Mouse (Mus musculus): ENCODE results near the gene Nudc. TPM values are rescaled to one million over a fixed set of nuclear protein-coding genes. Genes with fewer than 3 reads are reported as not detected.
A peak's percentile ranks its signal among the peaks of the same experiment; 100 is the strongest.

Nudc gene
- polyA plus RNA-seq, 1 experiment from 2014 or later: 287 TPM

DNA sequence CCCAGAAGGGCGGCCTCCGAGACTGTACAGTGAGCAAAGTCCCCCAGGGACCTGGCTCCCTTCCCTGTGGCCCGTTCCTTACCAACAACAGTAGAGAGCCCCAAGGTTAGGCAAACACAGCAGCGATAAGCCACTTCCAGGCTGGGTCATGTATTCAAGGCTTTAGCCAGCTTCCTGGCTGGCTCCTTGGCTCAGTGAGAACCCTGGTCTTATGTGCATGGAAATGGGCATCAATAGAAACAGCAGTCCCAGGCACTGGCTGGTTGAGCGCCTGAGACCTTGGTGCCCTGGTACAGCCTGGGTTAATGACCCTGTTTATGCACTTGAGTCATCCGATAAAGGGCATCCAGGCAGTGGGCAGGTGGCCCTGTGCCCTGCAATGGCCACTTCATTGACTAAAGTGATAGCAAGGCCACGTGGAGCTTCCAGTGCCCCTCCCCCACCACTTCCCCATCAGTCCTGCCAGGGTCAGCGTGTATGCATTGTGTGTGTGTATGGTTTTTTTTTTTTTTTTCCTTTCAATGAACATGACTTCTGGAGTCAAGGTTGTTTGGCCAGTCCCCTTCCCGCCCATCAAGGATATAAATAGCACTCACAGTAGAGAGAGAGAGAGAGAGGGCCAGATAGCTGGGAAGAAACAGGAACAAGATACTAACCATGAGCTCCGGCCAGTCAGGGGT is 7.1 kb upstream of the Nudc start, which contains the start of gene Nr0b2:
Gene Nr0b2, plus strand, starts transcription at position 609 of the 680 bp plus-strand sequence.
- H3K4me1 ChIP-seq (ENCODE audit: control insufficient read depth, insufficient read depth, low read length): no peaks in the 10 kb centered on the region
- 60% methylated on average over 10 of the region's 10 CpGs for WGBS

DNA sequence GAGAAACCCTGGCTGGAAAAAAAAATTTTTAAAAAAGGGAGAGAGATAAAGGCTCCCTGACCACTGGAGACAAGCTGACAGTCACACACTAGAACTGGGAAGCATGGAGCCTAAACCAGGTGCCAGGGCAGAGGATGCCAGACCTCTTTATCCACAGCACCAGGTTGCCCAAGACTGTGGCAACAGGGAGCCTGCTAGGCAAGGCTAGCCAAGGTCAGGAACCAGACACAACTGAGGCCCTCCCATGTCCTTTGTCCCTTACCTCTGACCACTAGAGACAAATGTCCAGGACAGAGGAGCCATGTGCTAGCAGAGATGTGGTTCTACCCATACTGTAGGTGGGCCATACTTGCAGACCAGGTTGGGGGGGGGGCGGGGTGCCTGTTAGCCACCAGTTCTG is 6.2 kb upstream of the Nudc start:
- H3K27ac ChIP-seq (ENCODE audit: low read depth, low read length): no peak overlapping the region
- H3K9ac ChIP-seq (ENCODE audit: low read depth, low read length): no peak overlapping the region
- 84% methylated on average over 1 of the region's 1 CpGs for WGBS
- ATAC-seq (ENCODE audit: low FRiP score, low TSS enrichment): no peak
- H3K4me3 ChIP-seq (ENCODE audit: low read length): no peak overlapping the region
- no peaks in the 10 kb centered on the region for H3K27me3 ChIP-seq (ENCODE audit: control insufficient read depth, insufficient read depth, low read length)
- H3K9me3 ChIP-seq (ENCODE audit: control insufficient read depth, low read length): no peaks in the 10 kb centered on the region
- H3K4me2 ChIP-seq (replicated peaks; ENCODE audit: low read depth, low read length): no peak overlapping the region
- no peaks in the 10 kb centered on the region for H3K4me1 ChIP-seq (ENCODE audit: control insufficient read depth, insufficient read depth, low read length)
- H3K36me3 ChIP-seq (ENCODE audit: control insufficient read depth, insufficient read depth, low read length): no peaks in the 10 kb centered on the region

More for the DNA sequence above, 7.1 kb upstream of the Nudc start, which contains the start of gene Nr0b2:
- no peak within 1 kb of the TSS for H3K27ac ChIP-seq (ENCODE audit: low read depth, low read length)
- no peaks in the 10 kb centered on the region for H3K36me3 ChIP-seq (ENCODE audit: control insufficient read depth, insufficient read depth, low read length)
- H3K27me3 ChIP-seq (ENCODE audit: control insufficient read depth, insufficient read depth, low read length): no peaks in the 10 kb centered on the region
- no peaks in the 10 kb centered on the region for H3K9me3 ChIP-seq (ENCODE audit: control insufficient read depth, low read length)
- no peak within 1 kb of the TSS for H3K4me2 ChIP-seq (replicated peaks; ENCODE audit: low read depth, low read length)
- H3K9ac ChIP-seq (ENCODE audit: low read depth, low read length): no peak within 1 kb of the TSS
- H3K4me3 ChIP-seq (ENCODE audit: low read length): no peak within 1 kb of the TSS
- no peak for ATAC-seq (ENCODE audit: low FRiP score, low TSS enrichment)

DNA sequence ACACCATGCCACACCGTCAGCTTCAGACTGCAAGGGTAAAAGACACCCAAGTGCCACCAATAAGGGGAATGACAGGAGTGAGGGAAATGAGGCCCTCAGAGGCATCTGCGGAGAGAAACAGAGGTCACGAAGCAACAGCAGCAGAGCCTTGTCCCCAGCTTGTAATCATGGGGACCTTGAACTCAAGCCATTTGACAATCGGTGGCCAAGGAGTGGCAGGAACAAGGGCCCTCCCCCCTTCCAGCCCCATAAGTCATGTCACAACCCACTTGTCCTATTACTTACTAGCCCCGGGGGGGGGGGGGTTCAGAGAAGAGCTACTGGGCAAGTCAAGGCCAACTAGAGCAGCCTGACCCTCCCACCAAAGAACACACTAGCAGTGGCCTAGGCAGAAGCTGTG is 9.1 kb downstream of the Nudc start:
- H3K27me3 ChIP-seq (ENCODE audit: control insufficient read depth, insufficient read depth, low read length): no peaks in the 10 kb centered on the region
- no peak overlapping the region for H3K27ac ChIP-seq (ENCODE audit: low read depth, low read length)
- no peak overlapping the region for H3K4me3 ChIP-seq (ENCODE audit: low read length)
- peaks cover 95% of the 10 kb centered on the region for H3K36me3 ChIP-seq (ENCODE audit: control insufficient read depth, insufficient read depth, low read length)
- ATAC-seq (ENCODE audit: low FRiP score, low TSS enrichment): 0 out of 2 replicates have a peak, but pooled peaks have one; percentile 13
- no peaks in the 10 kb centered on the region for H3K4me1 ChIP-seq (ENCODE audit: control insufficient read depth, insufficient read depth, low read length)
- 87% methylated on average over 5 of the region's 5 CpGs for WGBS
- no peak overlapping the region for H3K9ac ChIP-seq (ENCODE audit: low read depth, low read length)
- no peaks in the 10 kb centered on the region for H3K9me3 ChIP-seq (ENCODE audit: control insufficient read depth, low read length)
- no peak overlapping the region for H3K4me2 ChIP-seq (replicated peaks; ENCODE audit: low read depth, low read length)

DNA sequence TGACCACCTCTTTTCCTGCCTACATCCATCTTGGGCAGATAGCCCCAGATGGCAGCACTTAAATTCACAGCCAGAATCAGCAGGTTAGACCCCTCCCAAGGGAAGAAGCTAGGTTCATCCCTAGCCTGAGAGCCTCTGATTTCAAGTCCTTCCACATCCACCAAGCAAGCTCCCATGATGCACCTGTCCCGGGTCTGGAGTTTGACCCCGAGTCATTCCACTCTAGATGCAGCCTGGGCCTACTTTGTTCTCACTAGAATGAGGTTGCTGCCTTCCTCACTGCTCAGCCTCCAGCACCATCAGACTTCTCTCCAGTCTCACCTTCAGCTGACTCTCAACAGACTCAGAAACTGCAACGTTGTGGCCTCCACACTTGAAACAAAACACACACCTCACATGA is 9.7 kb downstream of the Nudc start:
- Histone ChIP-seq H3K9ac (ENCODE audit: low read depth, low read length) (no peak overlapping the region), H3K27me3 (ENCODE audit: control insufficient read depth, insufficient read depth, low read length) (no peaks in the 10 kb centered on the region), H3K4me3 (ENCODE audit: low read length) (no peak overlapping the region), H3K36me3 (ENCODE audit: control insufficient read depth, insufficient read depth, low read length) (peaks cover 95% of the 10 kb centered on the region), H3K4me1 (ENCODE audit: control insufficient read depth, insufficient read depth, low read length) (no peaks in the 10 kb centered on the region), H3K9me3 (ENCODE audit: control insufficient read depth, low read length) (no peaks in the 10 kb centered on the region), H3K4me2 (replicated peaks; ENCODE audit: low read depth, low read length) (no peak overlapping the region), H3K27ac (ENCODE audit: low read depth, low read length) (no peak overlapping the region)
- no peak for ATAC-seq (ENCODE audit: low FRiP score, low TSS enrichment)
- 88% methylated on average over 3 of the region's 3 CpGs for WGBS

DNA sequence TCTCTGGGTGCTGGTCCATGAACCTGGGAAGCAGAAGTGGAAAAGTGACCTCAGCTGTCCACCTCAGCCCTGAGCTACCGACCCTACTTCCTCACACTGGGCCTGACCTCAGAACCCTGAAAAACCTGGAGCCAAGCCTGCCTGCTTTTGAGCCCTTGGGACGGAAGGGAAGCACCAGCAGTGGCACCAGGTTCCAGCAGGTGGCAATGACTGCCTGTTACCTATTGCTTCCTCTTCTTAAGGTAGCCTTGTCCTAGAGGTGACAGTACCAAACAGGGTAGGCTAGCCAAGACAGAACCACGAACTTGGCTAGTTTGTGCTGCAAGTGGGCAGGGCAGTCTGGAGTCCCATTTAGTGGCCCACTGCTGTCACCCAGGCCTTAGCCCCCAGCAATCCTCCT is 13.0 kb downstream of the Nudc start:
- H3K9me3 ChIP-seq (ENCODE audit: control insufficient read depth, low read length): no peaks in the 10 kb centered on the region
- no peak overlapping the region for H3K4me2 ChIP-seq (replicated peaks; ENCODE audit: low read depth, low read length)
- no peaks in the 10 kb centered on the region for H3K27me3 ChIP-seq (ENCODE audit: control insufficient read depth, insufficient read depth, low read length)
- H3K4me3 ChIP-seq (ENCODE audit: low read length): no peak overlapping the region
- H3K9ac ChIP-seq (ENCODE audit: low read depth, low read length): no peak overlapping the region
- ATAC-seq (ENCODE audit: low FRiP score, low TSS enrichment): no peak
- WGBS: 89% methylated on average over 3 of the region's 3 CpGs
- no peaks in the 10 kb centered on the region for H3K4me1 ChIP-seq (ENCODE audit: control insufficient read depth, insufficient read depth, low read length)
- no peak overlapping the region for H3K27ac ChIP-seq (ENCODE audit: low read depth, low read length)
- peaks cover 88% of the 10 kb centered on the region for H3K36me3 ChIP-seq (ENCODE audit: control insufficient read depth, insufficient read depth, low read length)

DNA sequence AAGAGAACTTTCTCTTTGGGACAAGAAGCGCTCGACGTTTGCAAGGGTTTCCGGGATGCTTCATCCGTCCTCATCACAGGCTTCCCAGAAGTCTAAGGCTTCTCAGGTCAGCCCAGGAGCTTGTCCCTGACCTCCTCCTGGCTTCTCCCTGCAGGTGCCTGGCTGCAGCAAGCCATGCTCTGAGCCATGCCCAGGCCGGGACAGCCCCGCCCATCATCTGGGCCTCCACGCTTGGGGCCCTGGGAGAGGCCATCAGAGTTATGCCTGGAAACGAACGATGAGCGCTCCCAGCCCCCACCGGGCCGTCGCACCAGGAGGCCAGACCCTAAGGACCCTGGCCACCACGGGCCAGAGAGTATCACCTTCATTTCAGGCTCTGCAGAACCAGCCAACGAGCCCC is 18.0 kb downstream of the Nudc start:
- no peak overlapping the region for H3K4me3 ChIP-seq (ENCODE audit: low read length)
- H3K4me1 ChIP-seq (ENCODE audit: control insufficient read depth, insufficient read depth, low read length): no peaks in the 10 kb centered on the region
- WGBS: 70% methylated on average over 16 of the region's 16 CpGs
- ATAC-seq (ENCODE audit: low FRiP score, low TSS enrichment): no peak
- H3K27me3 ChIP-seq (ENCODE audit: control insufficient read depth, insufficient read depth, low read length): no peaks in the 10 kb centered on the region
- H3K27ac ChIP-seq (ENCODE audit: low read depth, low read length): no peak overlapping the region
- no peak overlapping the region for H3K9ac ChIP-seq (ENCODE audit: low read depth, low read length)
- H3K36me3 ChIP-seq (ENCODE audit: control insufficient read depth, insufficient read depth, low read length): peaks cover 43% of the 10 kb centered on the region
- H3K9me3 ChIP-seq (ENCODE audit: control insufficient read depth, low read length): no peaks in the 10 kb centered on the region
- H3K4me2 ChIP-seq (replicated peaks; ENCODE audit: low read depth, low read length): no peak overlapping the region

DNA sequence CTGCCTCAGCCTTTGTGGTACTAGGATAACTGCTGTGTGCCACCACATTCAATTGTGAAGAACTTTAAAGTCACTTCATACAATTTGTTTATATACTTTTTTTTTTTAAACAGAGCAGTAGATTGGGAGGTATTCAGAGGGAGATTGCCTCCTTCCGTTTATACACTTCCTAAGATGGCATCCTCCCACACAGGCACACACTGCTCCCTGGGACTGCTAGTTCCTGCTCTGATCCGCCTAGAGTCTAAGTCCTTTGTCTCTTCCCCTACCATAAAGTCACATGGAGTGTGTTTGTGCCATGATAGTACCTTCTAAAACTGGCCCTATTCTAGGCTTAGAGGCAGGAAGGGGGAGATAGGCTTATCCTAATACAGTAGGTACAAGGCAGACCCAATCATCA is 24.3 kb downstream of the Nudc start:
- no peaks in the 10 kb centered on the region for H3K36me3 ChIP-seq (ENCODE audit: control insufficient read depth, insufficient read depth, low read length)
- no peak overlapping the region for H3K9ac ChIP-seq (ENCODE audit: low read depth, low read length)
- ATAC-seq (ENCODE audit: low FRiP score, low TSS enrichment): no peak
- H3K4me2 ChIP-seq (replicated peaks; ENCODE audit: low read depth, low read length): no peak overlapping the region
- no peak overlapping the region for H3K4me3 ChIP-seq (ENCODE audit: low read length)
- no peak overlapping the region for H3K27ac ChIP-seq (ENCODE audit: low read depth, low read length)
- H3K9me3 ChIP-seq (ENCODE audit: control insufficient read depth, low read length): no peaks in the 10 kb centered on the region
- WGBS: 36% methylated on average over 2 of the region's 2 CpGs
- H3K4me1 ChIP-seq (ENCODE audit: control insufficient read depth, insufficient read depth, low read length): peaks cover 8% of the 10 kb centered on the region; the same call in 1 of the 2 replicates
- H3K27me3 ChIP-seq (ENCODE audit: control insufficient read depth, insufficient read depth, low read length): peaks cover 27% of the 10 kb centered on the region

DNA sequence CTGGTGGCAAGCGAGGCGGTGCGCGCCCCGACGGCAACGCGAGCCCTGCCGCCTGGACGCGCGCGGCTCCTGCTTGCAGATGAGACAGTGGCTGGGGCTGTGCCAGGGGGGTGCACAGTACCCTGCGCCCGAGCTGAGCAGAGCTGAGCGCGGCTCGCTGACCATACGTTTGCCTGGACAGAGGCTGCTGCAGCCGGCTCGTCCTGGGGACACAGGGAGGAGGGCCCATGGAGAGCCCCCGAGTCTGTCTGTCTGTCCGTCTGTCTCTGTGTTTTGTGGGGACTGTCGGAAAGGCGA is 26.5 kb downstream of the Nudc start:
- peak overlapping the region; percentile 61 for H3K9ac ChIP-seq (ENCODE audit: low read depth, low read length)
- peaks cover 27% of the 10 kb centered on the region for H3K27me3 ChIP-seq (ENCODE audit: control insufficient read depth, insufficient read depth, low read length)
- H3K4me2 ChIP-seq (replicated peaks; ENCODE audit: low read depth, low read length): peak overlapping the region; percentile 51
- ATAC-seq (ENCODE audit: low FRiP score, low TSS enrichment): peak; percentile 62
- H3K36me3 ChIP-seq (ENCODE audit: control insufficient read depth, insufficient read depth, low read length): no peaks in the 10 kb centered on the region
- no peak overlapping the region; the same call in 1 of the 2 replicates for H3K27ac ChIP-seq (ENCODE audit: low read depth, low read length)
- peak overlapping the region; percentile 54 for H3K4me3 ChIP-seq (ENCODE audit: low read length)
- 3% methylated on average over 25 of the region's 25 CpGs for WGBS
- no peaks in the 10 kb centered on the region for H3K9me3 ChIP-seq (ENCODE audit: control insufficient read depth, low read length)
- peaks cover 8% of the 10 kb centered on the region; the same call in 1 of the 2 replicates for H3K4me1 ChIP-seq (ENCODE audit: control insufficient read depth, insufficient read depth, low read length)

DNA sequence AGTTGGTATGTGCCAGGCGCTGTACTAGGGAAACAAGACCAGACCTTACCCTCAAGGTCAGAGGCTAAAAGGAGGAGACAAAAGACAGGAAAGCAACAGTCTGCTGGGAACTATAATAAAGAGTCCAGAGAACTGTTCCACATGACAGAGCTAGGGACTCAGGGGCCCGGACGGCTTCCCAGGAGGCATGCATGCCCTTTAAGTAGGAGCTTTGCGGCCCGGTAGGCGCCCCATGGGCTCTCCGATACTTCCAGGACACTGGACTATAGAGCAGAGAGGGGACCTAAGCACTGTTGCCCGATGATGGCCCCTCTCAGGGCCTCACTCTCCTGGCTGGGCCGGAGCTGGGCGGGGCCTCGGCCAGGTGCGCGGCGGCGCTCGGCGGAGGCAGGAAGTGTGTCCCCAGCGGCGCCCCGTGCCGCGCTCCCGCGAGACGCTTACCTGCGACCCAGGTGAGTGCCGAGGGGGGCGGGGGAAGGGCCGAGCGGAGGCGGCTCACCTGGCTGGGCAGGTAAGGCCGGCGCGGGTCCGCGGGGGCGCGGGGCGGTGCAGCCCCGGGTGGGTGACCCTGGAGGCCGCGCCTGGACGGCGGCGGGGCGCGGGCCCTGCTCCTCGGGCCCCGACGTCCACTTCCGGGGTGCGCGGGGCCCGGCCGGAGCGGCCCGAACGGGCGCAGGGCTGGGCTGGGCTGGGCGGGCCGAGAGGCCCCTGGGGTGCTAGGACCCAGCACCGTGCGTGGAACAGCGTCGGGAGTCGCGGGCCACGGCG is 27.0 kb downstream of the Nudc start, which contains the start of gene Kdf1:
Gene Kdf1, plus strand, starts transcription at position 363 of the 768 bp plus-strand sequence.
- WGBS: 2% methylated on average over 45 of the region's 69 CpGs
- peak within 1 kb of the TSS; percentile 54 for H3K4me3 ChIP-seq (ENCODE audit: low read length)
- H3K9ac ChIP-seq (ENCODE audit: low read depth, low read length): peak within 1 kb of the TSS; percentile 61
- peaks cover 27% of the 10 kb centered on the region for H3K27me3 ChIP-seq (ENCODE audit: control insufficient read depth, insufficient read depth, low read length)
- peak within 1 kb of the TSS; percentile 9; the same call in 1 of the 2 replicates for H3K27ac ChIP-seq (ENCODE audit: low read depth, low read length)
- no peaks in the 10 kb centered on the region for H3K9me3 ChIP-seq (ENCODE audit: control insufficient read depth, low read length)
- peaks cover 8% of the 10 kb centered on the region; the same call in 1 of the 2 replicates for H3K4me1 ChIP-seq (ENCODE audit: control insufficient read depth, insufficient read depth, low read length)
- H3K4me2 ChIP-seq (replicated peaks; ENCODE audit: low read depth, low read length): peak within 1 kb of the TSS; percentile 51
- no peaks in the 10 kb centered on the region for H3K36me3 ChIP-seq (ENCODE audit: control insufficient read depth, insufficient read depth, low read length)
- peak; percentile 78 for ATAC-seq (ENCODE audit: low FRiP score, low TSS enrichment)

All from kidney, embryonic 14.5 days (tissue).